Mouse (Mus musculus) megakaryocyte, embryonic 14.5 days (primary cell): ENCODE results near the gene Fzd5. TPM values are rescaled to one million over a fixed set of nuclear protein-coding genes. Genes with fewer than 3 reads are reported as not detected.

Experiments
- H3K27me3 ChIP-seq: replicated peaks from 2 replicates; pipeline ENCODE3; 2012; ENCODE audit warnings: inconsistent platforms
- H3K36me3 ChIP-seq: replicated peaks from 2 replicates; pipeline ENCODE3; 2012; ENCODE audit warnings: low read length, inconsistent platforms, mixed read lengths
- H3K4me1 ChIP-seq: 2 replicates; pipeline ENCODE4 v1.6.1; 2012; ENCODE audit warnings: inconsistent platforms
- H3K4me3 ChIP-seq: replicated peaks from 2 replicates; pipeline ENCODE3; 2012; ENCODE audit warnings: moderate library complexity, mild to moderate bottlenecking, inconsistent platforms
- H3K9me3 ChIP-seq: 2 replicates; pipeline ENCODE4 v1.6.1; 2012; ENCODE audit warnings: inconsistent platforms
- FLI1 ChIP-seq: IDR thresholded peaks from 2 replicates; pipeline ENCODE4 v1.6.1; 2012; ENCODE audit warnings: low read length, inconsistent platforms, mixed read lengths
- GATA1 ChIP-seq: IDR thresholded peaks from 3 replicates; pipeline ENCODE4 v1.6.1; 2012; ENCODE audit warnings: mixed read lengths, low read length, inconsistent platforms, borderline replicate concordance
- polyA plus RNA-seq: library from polyadenylated mRNA; stranded (reverse); fragments of >175 nt; gene quantifications from 2 replicates; pipeline ENCODE4 v1.2.3, GENCODE M21; 2012; ENCODE audit warnings: low replicate concordance; ENCODE audit not compliant: insufficient read depth

Fzd5 gene
- polyA plus RNA-seq, 1 experiment, result 0.75 TPM

DNA sequence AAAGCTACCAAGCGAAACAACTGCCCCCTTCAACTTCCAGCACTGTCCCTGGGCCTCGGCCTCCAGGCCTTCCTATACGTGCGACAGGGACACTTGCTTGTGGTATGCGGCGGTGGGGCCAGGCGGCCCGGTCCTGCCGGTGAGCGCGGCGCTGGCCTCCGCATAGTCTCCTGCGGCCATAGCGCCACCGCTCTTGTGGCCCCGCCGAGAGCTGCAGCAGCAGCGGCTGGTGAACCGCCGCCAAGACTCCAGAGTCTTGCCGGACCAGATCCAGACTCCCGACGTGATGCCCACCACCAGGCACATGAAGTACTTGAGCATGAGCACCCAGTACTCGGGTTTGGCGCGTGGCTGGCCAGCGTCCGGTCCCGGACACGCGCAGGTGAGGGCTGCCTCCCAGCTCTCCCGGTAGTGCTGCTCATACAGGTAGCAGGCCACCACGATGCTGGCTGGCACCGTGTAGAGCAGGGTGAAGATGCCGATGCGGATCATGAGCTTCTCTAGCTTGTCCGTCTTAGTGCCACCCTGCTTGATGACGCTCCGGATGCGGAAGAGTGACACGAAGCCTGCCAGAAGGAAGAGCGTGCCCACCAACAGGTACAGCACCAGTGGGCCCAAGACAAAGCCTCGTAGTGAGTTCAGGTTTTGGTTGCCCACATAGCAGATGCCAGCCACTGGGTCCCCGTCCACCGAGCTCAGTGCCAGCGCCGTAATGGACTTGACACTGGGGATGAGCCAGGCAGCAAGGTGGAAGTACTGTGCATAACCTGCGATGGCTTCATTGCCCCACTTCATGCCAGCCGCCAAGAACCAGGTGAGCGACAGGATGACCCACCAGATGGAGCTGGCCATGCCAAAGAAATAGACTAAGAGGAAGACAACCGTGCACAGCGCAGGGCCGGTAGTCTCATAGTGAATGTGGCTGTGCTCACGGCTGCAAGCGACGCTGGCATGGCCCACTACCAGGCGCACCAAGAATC, 2.5 kb downstream of the Fzd5 start:
- Histone ChIP-seq H3K9me3 (peaks cover 8% of the 10 kb centered on the region; the same call in 1 of the 2 replicates), H3K4me3 (peak overlapping the region; percentile 94), H3K4me1 (peaks cover 56% of the 10 kb centered on the region), H3K36me3 (peaks cover 2% of the 10 kb centered on the region), H3K27me3 (peaks cover 45% of the 10 kb centered on the region)
- TF ChIP-seq GATA1 (no peak), FLI1 (no peak)

- Histone ChIP-seq H3K36me3 (peaks cover 2% of the 10 kb centered on the region), H3K9me3 (peaks cover 8% of the 10 kb centered on the region; the same call in 1 of the 2 replicates), H3K27me3 (peaks cover 48% of the 10 kb centered on the region), H3K4me3 (no peak overlapping the region), H3K4me1 (peaks cover 52% of the 10 kb centered on the region)
- no peak for TF ChIP-seq GATA1
- no peak for TF ChIP-seq FLI1
Observed at GRCm38 (mm10) chr1:64733453-64734245, 3.9 kb downstream of the Fzd5 start.

- TF ChIP-seq FLI1 (no peak), GATA1 (no peak)
- Histone ChIP-seq H3K27me3 (peaks cover 51% of the 10 kb centered on the region), H3K4me3 (no peak overlapping the region), H3K36me3 (peaks cover 2% of the 10 kb centered on the region), H3K9me3 (peaks cover 8% of the 10 kb centered on the region; the same call in 1 of the 2 replicates), H3K4me1 (peaks cover 44% of the 10 kb centered on the region)
Observed at GRCm38 (mm10) chr1:64732637-64733200, 4.8 kb downstream of the Fzd5 start.

DNA sequence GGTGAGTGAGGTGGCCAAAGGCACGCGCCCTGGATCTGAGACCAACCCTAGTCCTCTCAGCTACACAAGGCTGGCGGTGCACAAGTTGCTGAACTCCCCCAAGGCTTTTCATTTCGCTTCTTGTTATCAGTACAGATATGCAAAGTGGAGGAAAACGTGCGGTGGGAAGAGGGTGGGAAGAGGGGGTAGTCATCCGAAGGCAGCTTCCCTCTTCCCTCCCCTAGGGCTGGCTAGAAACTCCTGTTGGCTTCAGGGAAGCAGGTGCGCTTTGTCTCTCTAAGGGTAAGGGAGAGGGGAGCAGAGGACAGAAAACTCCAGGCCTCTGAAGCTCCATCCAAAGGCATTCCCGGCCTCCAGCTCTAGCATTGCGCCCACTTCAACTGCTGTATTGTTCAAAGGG, 5.4 kb downstream of the Fzd5 start:
- peaks cover 49% of the 10 kb centered on the region for H3K27me3 ChIP-seq
- peaks cover 8% of the 10 kb centered on the region; the same call in 1 of the 2 replicates for H3K9me3 ChIP-seq
- no peak overlapping the region for H3K4me3 ChIP-seq
- peaks cover 2% of the 10 kb centered on the region for H3K36me3 ChIP-seq
- TF ChIP-seq FLI1 (no peak), GATA1 (no peak)
- peaks cover 42% of the 10 kb centered on the region for H3K4me1 ChIP-seq

DNA sequence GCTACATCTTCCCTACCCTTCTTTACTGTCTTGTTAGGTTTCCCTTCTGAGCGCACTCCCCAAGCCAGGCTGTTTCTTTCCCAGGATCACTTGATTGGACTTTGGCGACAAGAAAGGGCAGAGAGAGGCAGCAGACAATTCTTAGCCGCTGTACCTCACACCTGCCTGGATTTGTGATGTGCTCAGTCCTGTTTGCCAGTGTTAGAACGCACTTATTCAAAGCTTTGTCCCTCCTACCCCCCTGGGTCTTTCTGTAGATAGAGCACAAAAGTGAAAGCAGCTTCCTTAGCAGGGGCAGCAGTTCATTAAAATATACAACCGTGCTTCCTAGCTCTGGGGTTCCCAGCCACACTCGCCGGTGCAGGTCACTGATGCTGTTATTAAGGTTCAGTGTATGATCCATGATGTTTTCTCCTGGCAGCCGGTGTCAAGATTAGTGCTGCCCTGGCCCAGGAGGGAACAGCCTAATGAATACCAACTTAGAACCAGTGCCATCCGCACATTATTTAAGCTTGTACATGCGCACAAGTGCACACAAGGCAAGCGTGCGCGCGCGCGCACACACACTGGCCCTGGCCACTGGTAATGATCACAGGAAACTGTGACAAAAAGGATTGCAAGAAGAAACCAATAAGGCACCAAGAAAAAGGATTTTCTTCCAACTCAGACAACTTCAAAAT, 6.1 kb downstream of the Fzd5 start:
- peak overlapping the region; percentile 20 for H3K4me3 ChIP-seq
- peaks cover 8% of the 10 kb centered on the region; the same call in 1 of the 2 replicates for H3K9me3 ChIP-seq
- peaks cover 35% of the 10 kb centered on the region for H3K4me1 ChIP-seq
- peaks cover 2% of the 10 kb centered on the region for H3K36me3 ChIP-seq
- H3K27me3 ChIP-seq, result peaks cover 42% of the 10 kb centered on the region
- TF ChIP-seq GATA1 (no peak), FLI1 (no peak)

DNA sequence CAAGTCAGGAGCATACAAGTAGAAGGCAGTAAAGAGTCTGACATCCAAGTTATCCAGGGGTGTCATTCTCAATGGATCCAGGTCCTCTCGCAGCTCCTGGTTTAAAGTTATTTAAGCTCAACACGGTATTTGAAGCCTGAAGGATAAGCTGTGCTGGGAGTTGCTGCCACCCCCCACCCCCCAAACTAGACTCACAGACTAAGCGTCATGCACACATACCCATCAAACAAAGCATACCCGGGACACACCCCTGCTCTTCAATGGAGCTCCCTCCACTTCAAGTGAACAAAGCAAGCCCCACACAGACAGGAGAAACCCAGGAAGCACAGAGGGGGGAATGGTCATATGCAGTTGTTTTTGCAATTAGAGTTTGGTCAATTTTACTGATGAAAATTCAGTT, 7.5 kb downstream of the Fzd5 start:
- Histone ChIP-seq H3K27me3 (peaks cover 27% of the 10 kb centered on the region), H3K9me3 (peaks cover 2% of the 10 kb centered on the region; the same call in 1 of the 2 replicates), H3K4me3 (no peak overlapping the region), H3K36me3 (peaks cover 2% of the 10 kb centered on the region), H3K4me1 (peaks cover 20% of the 10 kb centered on the region)
- TF ChIP-seq FLI1 (no peak), GATA1 (no peak)

- Histone ChIP-seq H3K9me3 (no peaks in the 10 kb centered on the region), H3K4me3 (no peak overlapping the region), H3K27me3 (no peaks in the 10 kb centered on the region), H3K4me1 (no peaks in the 10 kb centered on the region), H3K36me3 (peaks cover 43% of the 10 kb centered on the region)
- TF ChIP-seq GATA1 (no peak), FLI1 (no peak)
Observed at GRCm38 (mm10) chr1:64721034-64721587, 16.4 kb downstream of the Fzd5 start.

- TF ChIP-seq FLI1, result no peak
- no peak for TF ChIP-seq GATA1
- Histone ChIP-seq H3K9me3 (no peaks in the 10 kb centered on the region), H3K36me3 (peaks cover 40% of the 10 kb centered on the region), H3K27me3 (no peaks in the 10 kb centered on the region), H3K4me1 (peaks cover 6% of the 10 kb centered on the region), H3K4me3 (no peak overlapping the region)
Observed at GRCm38 (mm10) chr1:64717504-64717903, 20.0 kb downstream of the Fzd5 start.
